Mouse (Mus musculus): ENCODE data around the gene Galns. TPM values are rescaled to one million over a fixed set of nuclear protein-coding genes. Genes with fewer than 3 reads are reported as not detected.
"Not testable (repeated sequence)": the region's sequence is repeated elsewhere in the genome, so short reads cannot be mapped to it uniquely, and the experiment has no call there.

Galns gene
- total RNA-seq, 2 experiments from 2014 or later: 1.0 to 1.1 TPM

GRCm38 (mm10) chr8:122635878-122636802, 24.9 kb upstream of the Galns start:
- no peak for DNase-seq (ENCODE audit: low spot score)

- DNase-seq (ENCODE audit: low spot score): no peak
Measured at GRCm38 (mm10) chr8:122633205-122633604, 21.9 kb upstream of the Galns start.

DNA sequence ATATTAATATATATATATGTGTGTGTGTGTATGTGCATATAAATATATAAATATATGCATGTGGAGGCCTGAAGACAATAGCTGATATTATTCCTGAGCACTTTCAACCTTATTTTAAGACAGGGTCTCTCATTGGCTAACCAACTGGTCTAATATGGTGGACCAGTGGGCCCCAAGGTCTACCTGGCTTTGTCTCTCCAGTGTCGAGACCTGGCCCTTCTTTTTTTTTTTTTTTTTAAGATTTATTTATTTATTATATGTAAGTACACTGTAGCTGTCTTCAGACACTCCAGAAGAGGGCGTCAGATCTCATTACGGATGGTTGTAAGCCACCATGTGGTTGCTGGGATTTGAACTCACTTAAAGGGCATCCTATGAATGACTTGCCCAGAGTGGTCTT, 20.9 kb upstream of the Galns start:
- DNase-seq (ENCODE audit: low spot score): not testable (repeated sequence)

- DNase-seq (ENCODE audit: low spot score): no peak
Measured at GRCm38 (mm10) chr8:122630696-122631095, 19.4 kb upstream of the Galns start.

DNA sequence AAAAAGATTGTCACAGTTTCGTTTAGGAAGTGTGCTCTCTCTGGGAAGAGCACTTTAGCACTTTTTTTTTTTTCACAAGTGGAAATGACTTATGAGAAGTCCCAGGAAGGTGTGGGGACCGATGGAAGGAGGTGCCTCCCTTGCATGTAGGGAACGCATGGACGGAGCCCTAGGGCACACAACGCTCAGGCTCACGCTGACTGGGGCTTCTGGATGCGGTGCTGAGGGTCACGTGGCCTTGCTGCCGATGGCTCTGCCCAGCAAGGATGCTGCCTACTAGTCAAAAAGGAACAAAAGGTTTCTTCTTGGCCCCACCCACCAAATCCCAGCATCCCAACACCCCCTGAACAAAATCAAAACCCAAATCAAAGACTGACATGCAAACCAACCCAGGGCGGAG, 18.1 kb upstream of the Galns start:
- no peak for DNase-seq (ENCODE audit: low spot score)

DNA sequence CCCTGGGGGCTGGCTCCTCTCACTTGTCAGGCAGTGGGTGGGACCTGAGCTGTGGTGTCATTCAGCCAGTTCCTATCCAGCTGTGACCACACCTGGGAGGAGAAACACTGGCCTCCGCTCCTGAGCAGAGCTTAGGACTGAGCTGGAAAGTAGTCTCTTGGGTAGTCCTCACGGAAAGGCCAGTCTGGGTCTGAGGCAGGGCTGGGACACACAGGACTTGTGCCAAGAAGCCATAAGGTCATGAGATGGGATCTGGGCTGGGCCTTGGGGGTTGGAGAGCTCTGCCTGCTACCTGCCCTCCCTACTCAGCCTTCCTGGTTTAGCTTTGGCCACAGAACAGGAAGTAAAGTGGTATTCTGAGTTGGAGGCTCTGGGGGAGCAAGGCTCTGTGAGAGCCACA, 15.6 kb upstream of the Galns start:
- no peak for DNase-seq (ENCODE audit: low spot score)

GRCm38 (mm10) chr8:122625811-122626210, 14.5 kb upstream of the Galns start:
- DNase-seq (ENCODE audit: low spot score): no peak

GRCm38 (mm10) chr8:122624653-122625052, 13.4 kb upstream of the Galns start:
- no peak for DNase-seq (ENCODE audit: low spot score)

DNA sequence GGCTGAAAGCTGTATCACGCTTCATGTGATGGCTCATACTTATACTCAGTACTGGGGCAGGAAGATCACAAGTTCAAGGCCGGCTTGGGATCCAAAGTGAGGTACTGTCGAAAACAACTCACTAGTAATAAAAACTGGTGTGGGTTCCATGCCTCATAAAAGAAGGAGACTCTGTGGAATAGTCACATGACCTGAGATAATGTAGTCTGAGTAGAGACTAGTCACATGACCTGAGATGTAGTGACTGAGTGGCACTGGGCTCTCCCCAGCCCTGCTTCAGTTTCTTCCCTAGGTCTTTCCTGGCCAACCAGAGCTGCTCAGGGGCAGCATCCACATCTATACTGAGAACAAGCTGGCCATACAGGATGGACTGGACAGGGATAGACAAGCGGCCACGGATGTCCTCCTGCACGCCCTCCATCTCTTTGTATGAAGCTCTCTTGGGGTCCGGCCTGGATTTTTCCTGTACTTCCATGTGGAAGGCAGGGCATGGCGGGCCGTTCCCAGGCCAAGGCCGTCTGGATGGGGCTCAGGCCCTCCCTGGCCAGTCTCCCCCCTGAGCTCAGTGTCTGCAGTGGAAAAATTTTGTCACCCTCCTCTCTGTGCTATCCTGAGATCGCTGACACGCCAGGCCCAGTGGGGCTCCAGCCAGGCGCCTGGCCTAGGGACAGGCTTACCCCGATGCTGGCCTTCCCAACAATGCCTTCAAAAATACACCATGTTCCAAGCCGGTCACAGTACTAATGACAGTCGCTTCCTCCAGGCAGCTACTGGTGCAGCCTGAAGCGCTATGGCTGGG, 12.8 kb upstream of the Galns start:
- DNase-seq (ENCODE audit: low spot score): peak; percentile 66

- no peak for DNase-seq (ENCODE audit: low spot score)
Measured at GRCm38 (mm10) chr8:122622727-122623126, 11.5 kb upstream of the Galns start, which contains the start of gene Pabpn1l. Gene Pabpn1l, minus strand, starts transcription at chr8:122622739.

DNA sequence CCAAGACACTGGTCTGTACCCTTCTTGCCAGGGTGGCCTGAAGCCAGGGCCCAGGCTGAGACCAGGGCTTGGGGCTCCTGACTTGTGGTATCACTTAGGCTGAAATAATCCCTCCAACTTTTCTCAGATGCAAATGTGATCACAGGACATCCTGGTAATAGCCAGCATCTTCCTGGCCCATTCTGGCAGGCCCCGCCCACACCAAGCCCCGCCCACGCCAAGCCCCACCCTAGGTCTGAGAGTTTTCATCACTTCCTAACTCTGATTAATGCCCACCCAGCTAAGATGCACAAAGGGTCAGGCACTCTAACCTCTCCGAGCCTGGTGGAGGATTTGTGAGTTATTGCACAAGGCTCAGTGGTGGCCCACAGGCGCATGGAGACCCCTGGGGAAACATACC, 9.2 kb upstream of the Galns start:
- no peak for DNase-seq (ENCODE audit: low spot score)

GRCm38 (mm10) chr8:122618660-122619378, 7.6 kb upstream of the Galns start:
- no peak for DNase-seq (ENCODE audit: low spot score)

DNA sequence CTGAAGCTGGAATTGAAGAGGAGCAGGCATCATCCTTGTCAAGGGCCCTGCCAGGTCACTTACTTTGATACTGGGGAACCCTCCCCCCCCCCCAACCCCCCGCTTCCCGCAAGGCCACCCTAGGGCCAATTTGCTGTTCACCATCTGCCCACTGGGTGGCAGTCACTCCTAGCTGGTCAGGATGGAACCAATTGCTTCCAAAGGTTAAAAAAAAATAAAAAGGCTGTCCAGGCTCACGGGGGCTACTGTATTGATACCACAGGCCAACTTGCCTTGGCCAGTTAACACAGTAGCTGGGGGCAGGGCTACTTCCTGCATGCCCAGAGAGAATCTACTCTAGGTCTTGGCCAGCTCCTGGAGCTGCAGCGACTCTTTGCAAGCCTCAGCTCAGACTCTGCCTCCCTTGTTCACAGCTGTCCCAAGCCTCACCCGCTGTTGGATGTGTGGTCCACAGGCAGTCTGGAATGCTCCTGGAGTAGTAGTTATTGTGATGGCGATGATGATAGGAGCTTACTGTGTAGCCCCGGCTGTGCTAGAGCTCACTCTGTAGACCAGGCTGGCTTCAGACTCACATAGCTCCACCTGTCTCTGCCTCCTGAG, 6.8 kb upstream of the Galns start:
- peak; percentile 87 for DNase-seq (ENCODE audit: low spot score)

GRCm38 (mm10) chr8:122616181-122616905, 5.1 kb upstream of the Galns start:
- peak; percentile 25 for DNase-seq (ENCODE audit: low spot score)

GRCm38 (mm10) chr8:122610612-122611277, 518 bp downstream of the Galns start:
- no peak for DNase-seq (ENCODE audit: low spot score)

GRCm38 (mm10) chr8:122610209-122610608, 1.1 kb downstream of the Galns start:
- no peak for DNase-seq (ENCODE audit: low spot score)

DNA sequence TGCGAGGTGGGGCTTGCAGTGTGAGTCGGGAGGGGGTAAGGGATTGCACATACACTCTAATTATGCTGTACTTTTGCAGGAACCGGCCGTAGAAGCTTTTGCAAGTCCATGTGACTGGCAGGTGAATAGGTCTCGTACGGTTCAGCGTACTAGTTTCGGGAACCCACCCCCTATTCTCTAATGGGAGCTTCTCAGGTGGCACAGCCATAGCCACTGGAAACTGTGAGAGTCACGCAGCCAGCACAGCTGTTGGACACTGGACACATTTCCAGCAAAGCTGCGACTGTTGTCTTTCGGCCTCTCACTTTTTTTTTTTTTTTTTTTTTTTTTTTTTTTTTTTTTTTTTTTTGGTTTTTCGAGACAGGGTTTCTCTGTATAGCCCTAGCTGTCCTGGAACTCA, 4.5 kb downstream of the Galns start:
- no peak for DNase-seq (ENCODE audit: low spot score)

GRCm38 (mm10) chr8:122605367-122605766, 5.9 kb downstream of the Galns start:
- DNase-seq (ENCODE audit: low spot score): no peak

- no peak for DNase-seq (ENCODE audit: low spot score)
Measured at GRCm38 (mm10) chr8:122604640-122605039, 6.6 kb downstream of the Galns start.

- no peak for DNase-seq (ENCODE audit: low spot score)
Measured at GRCm38 (mm10) chr8:122600666-122601065, 10.6 kb downstream of the Galns start.

Data from gastrocnemius, adult 18-20 months (tissue).